Mouse (Mus musculus): ENCODE data around the gene Tomm70a. TPM values are rescaled to one million over a fixed set of nuclear protein-coding genes. Genes with fewer than 3 reads are reported as not detected.

Tomm70a gene
- polyA plus RNA-seq, 1 experiment from 2014 or later = 52.6 TPM

- Histone ChIP-seq H3K4me3 (ENCODE audit: low read depth, low read length) (no peak overlapping the region), H3K27me3 (replicated peaks; ENCODE audit: control insufficient read depth, insufficient read depth, low read length) (no peaks in the 10 kb centered on the region), H3K4me1 (ENCODE audit: control insufficient read depth, insufficient read depth, low read length) (no peaks in the 10 kb centered on the region), H3K9ac (ENCODE audit: low read depth, low read length) (no peak overlapping the region), H3K9me3 (ENCODE audit: control insufficient read depth, low read length) (no peaks in the 10 kb centered on the region), H3K27ac (replicated peaks; ENCODE audit: low read depth, low read length) (no peak overlapping the region), H3K36me3 (ENCODE audit: control insufficient read depth, insufficient read depth, low read length) (peaks cover 70% of the 10 kb centered on the region), H3K4me2 (ENCODE audit: low read depth, low read length) (no peak overlapping the region)
- DNase-seq (ENCODE audit: low spot score) = no peak
- no peak for ATAC-seq (ENCODE audit: low read depth)
- 86% methylated on average over 2 of the region's 2 CpGs for WGBS
Observed at GRCm38 (mm10) chr16:57189493-57189892, 68.0 kb downstream of the Tomm70a start.

DNA sequence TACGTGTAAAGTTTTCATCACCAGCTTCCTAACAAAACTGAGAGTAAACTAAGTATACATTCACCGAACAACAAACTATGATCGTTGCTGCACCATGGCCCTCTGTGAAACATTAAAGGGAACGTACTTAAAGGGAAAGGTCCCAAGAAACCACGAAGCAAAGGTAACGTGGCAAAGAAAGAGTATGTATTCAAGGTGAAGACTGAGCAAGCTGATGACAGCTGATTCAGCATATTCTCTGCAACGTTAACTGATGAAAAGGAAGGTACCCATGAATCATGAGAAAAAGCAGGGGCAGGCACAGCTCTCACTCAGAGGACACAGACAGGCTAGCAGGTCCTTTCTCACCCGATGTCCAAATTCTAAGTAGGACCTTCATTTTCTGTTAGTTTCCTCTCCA is 68.9 kb downstream of the Tomm70a start:
- Histone ChIP-seq H3K4me3 (ENCODE audit: low read depth, low read length) (no peak overlapping the region), H3K27ac (replicated peaks; ENCODE audit: low read depth, low read length) (no peak overlapping the region), H3K36me3 (ENCODE audit: control insufficient read depth, insufficient read depth, low read length) (peaks cover 72% of the 10 kb centered on the region), H3K9ac (ENCODE audit: low read depth, low read length) (no peak overlapping the region), H3K4me2 (ENCODE audit: low read depth, low read length) (no peak overlapping the region), H3K27me3 (replicated peaks; ENCODE audit: control insufficient read depth, insufficient read depth, low read length) (no peaks in the 10 kb centered on the region), H3K9me3 (ENCODE audit: control insufficient read depth, low read length) (no peaks in the 10 kb centered on the region), H3K4me1 (ENCODE audit: control insufficient read depth, insufficient read depth, low read length) (no peaks in the 10 kb centered on the region)
- WGBS = 95% methylated on average over 8 of the region's 8 CpGs
- DNase-seq (ENCODE audit: low spot score) (no peak), ATAC-seq (ENCODE audit: low read depth) (no peak)

DNA sequence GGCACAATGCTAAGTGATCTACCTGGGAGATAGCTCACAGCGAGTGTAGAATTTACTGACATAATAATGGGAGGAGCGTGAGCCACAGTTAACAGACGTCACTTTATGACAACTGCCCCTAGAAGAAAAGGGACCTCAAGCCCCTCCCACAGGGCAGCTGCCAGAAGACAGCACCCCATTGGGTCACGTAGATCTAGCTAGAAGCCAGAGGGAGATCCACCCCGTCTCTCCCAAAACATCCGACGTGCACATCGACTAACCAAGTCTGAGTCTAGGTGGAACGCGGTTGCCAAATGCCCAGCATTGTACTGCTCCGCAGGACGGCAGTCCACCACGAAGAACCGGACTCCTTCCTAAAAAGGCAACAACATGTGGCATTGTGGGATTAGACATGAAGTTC is 69.7 kb downstream of the Tomm70a start:
- Histone ChIP-seq H3K9ac (ENCODE audit: low read depth, low read length) (no peak overlapping the region), H3K9me3 (ENCODE audit: control insufficient read depth, low read length) (no peaks in the 10 kb centered on the region), H3K4me3 (ENCODE audit: low read depth, low read length) (no peak overlapping the region), H3K27ac (replicated peaks; ENCODE audit: low read depth, low read length) (no peak overlapping the region), H3K36me3 (ENCODE audit: control insufficient read depth, insufficient read depth, low read length) (peaks cover 64% of the 10 kb centered on the region), H3K4me2 (ENCODE audit: low read depth, low read length) (no peak overlapping the region), H3K4me1 (ENCODE audit: control insufficient read depth, insufficient read depth, low read length) (no peaks in the 10 kb centered on the region), H3K27me3 (replicated peaks; ENCODE audit: control insufficient read depth, insufficient read depth, low read length) (no peaks in the 10 kb centered on the region)
- WGBS = 94% methylated on average over 14 of the region's 14 CpGs
- DNase-seq (ENCODE audit: low spot score) (no peak), ATAC-seq (ENCODE audit: low read depth) (no peak)

GRCm38 (mm10) chr16:57196590-57196989 is 75.1 kb downstream of the Tomm70a start:
- H3K27ac ChIP-seq (replicated peaks; ENCODE audit: low read depth, low read length) = no peak overlapping the region
- WGBS = 89% methylated on average over 5 of the region's 5 CpGs
- H3K36me3 ChIP-seq (ENCODE audit: control insufficient read depth, insufficient read depth, low read length) = peaks cover 60% of the 10 kb centered on the region
- H3K4me3 ChIP-seq (ENCODE audit: low read depth, low read length) = no peak overlapping the region
- no peaks in the 10 kb centered on the region for H3K9me3 ChIP-seq (ENCODE audit: control insufficient read depth, low read length)
- DNase-seq (ENCODE audit: low spot score) (no peak), ATAC-seq (ENCODE audit: low read depth) (no peak)
- H3K27me3 ChIP-seq (replicated peaks; ENCODE audit: control insufficient read depth, insufficient read depth, low read length) = no peaks in the 10 kb centered on the region
- H3K4me1 ChIP-seq (ENCODE audit: control insufficient read depth, insufficient read depth, low read length) = no peaks in the 10 kb centered on the region
- H3K9ac ChIP-seq (ENCODE audit: low read depth, low read length) = no peak overlapping the region
- H3K4me2 ChIP-seq (ENCODE audit: low read depth, low read length) = no peak overlapping the region

DNA sequence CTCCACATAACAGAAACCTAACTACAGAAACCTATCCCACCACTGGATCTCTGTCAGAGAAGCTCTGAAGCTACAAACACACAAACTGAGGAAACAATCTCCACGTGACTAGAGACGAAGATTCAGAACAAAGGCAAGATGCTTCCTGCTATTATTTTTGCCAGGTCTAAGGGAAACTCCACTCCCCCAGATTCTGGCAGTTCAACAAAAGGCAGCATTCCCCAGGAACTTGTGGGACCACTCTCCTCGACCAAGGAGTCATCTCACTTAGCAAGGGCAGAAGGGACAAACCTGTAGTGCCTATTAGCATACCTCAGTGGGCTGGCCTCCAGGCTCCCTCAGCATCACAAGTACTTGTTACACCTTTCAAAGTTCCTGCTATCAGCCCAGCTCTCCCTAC is 75.8 kb downstream of the Tomm70a start:
- no peaks in the 10 kb centered on the region for H3K9me3 ChIP-seq (ENCODE audit: control insufficient read depth, low read length)
- H3K36me3 ChIP-seq (ENCODE audit: control insufficient read depth, insufficient read depth, low read length) = peaks cover 53% of the 10 kb centered on the region
- no peak overlapping the region for H3K4me3 ChIP-seq (ENCODE audit: low read depth, low read length)
- DNase-seq (ENCODE audit: low spot score) (no peak), ATAC-seq (ENCODE audit: low read depth) (no peak)
- H3K4me2 ChIP-seq (ENCODE audit: low read depth, low read length) = no peak overlapping the region
- 71% methylated on average over 3 of the region's 3 CpGs for WGBS
- no peaks in the 10 kb centered on the region for H3K27me3 ChIP-seq (replicated peaks; ENCODE audit: control insufficient read depth, insufficient read depth, low read length)
- no peak overlapping the region for H3K9ac ChIP-seq (ENCODE audit: low read depth, low read length)
- H3K27ac ChIP-seq (replicated peaks; ENCODE audit: low read depth, low read length) = no peak overlapping the region
- H3K4me1 ChIP-seq (ENCODE audit: control insufficient read depth, insufficient read depth, low read length) = no peaks in the 10 kb centered on the region

Other genes with a start within 250 kb of the Tomm70a start
- gene Tmem45a, start 235.5 kb upstream of the Tomm70a start, polyA plus RNA-seq (2014; fragmentation: Nextera tagmentation; extraction: Ambion mirVana) = 71.5 and 84.1 TPM in 2 replicates
- gene Lnp1, start 193.6 kb upstream of the Tomm70a start, polyA plus RNA-seq (2014; fragmentation: Nextera tagmentation; extraction: Ambion mirVana) = 0.72 TPM in 1 of 2 replicates, not detected in the other
- 0.08 TPM in 1 of 2 replicates, not detected in the other for gene Tmem45a2, start 50.3 kb upstream of the Tomm70a start, polyA plus RNA-seq (2014; fragmentation: Nextera tagmentation; extraction: Ambion mirVana)
- 73.4 and 81.0 TPM in 2 replicates for gene Nit2, start 45.6 kb downstream of the Tomm70a start, polyA plus RNA-seq (2014; fragmentation: Nextera tagmentation; extraction: Ambion mirVana)
- gene Tbc1d23, start 109.8 kb downstream of the Tomm70a start, polyA plus RNA-seq (2014; fragmentation: Nextera tagmentation; extraction: Ambion mirVana) = 34.1 and 34.5 TPM in 2 replicates
- 0.07 TPM in 1 of 2 replicates, not detected in the other for gene Tmem30c, start 171.2 kb downstream of the Tomm70a start, polyA plus RNA-seq (2014; fragmentation: Nextera tagmentation; extraction: Ambion mirVana)
- gene Filip1l, start 231.4 kb downstream of the Tomm70a start, polyA plus RNA-seq (2014; fragmentation: Nextera tagmentation; extraction: Ambion mirVana) = 25.5 and 30.2 TPM in 2 replicates